Mouse (Mus musculus) lung, postnatal 0 days (tissue): ENCODE results near the gene Cntn4.

Experiments used
- CTCF ChIP-seq: IDR thresholded peaks from 2 replicates; pipeline ENCODE4 v1.5.1; 2016; ENCODE audit warnings: antibody characterized with exemption, mild to moderate bottlenecking
- EP300 ChIP-seq: IDR thresholded peaks from 2 replicates; pipeline ENCODE4 v1.6.1; 2016; ENCODE audit warnings: antibody characterized with exemption, mild to moderate bottlenecking, control low read depth

GRCm38 (mm10) chr6:106747804-106748203 lies 1070.3 kb downstream of the Cntn4 start:
- TF ChIP-seq CTCF, result no peak
- no peak for TF ChIP-seq EP300
